Mouse (Mus musculus) fibroblast of lung, adult 2 months (primary cell): ENCODE measurements around the gene Rragd.
"Not testable (repeated sequence)": the region's sequence is repeated elsewhere in the genome, so short reads cannot be mapped to it uniquely, and the experiment has no call there.

ENCODE experiments used
- DNase-seq: peaks from one replicate; pipeline ENCODE4 v3.0.0-alpha.2; 2011; ENCODE audit warnings: low read depth

Gene Rragd

DNA sequence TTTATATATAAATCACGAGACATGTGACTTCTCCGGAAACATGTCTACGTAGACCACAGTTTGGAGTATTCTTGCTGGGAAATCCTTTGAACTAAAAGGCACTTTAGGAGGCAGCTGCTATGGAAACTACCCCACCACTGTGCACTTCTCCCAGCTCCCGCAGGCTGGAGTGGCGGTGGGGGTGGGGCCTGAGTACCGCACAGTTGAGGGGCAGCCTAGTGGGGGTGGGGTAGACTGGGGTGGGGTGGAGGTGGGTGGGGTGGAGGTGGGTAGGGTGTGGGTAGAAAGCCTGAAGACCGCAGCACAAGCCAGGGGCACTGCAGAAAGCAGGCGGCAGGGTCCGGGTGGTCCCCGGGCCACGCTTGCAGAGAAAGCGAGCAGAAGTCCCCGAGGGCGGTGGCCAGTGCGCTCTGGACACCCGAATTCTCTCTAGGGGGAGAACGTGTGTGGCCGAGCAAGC lies at the start of gene Rragd:
Gene Rragd (plus strand): TSS at position 322 of the 460 bp plus-strand sequence.
- no peak for DNase-seq

DNA sequence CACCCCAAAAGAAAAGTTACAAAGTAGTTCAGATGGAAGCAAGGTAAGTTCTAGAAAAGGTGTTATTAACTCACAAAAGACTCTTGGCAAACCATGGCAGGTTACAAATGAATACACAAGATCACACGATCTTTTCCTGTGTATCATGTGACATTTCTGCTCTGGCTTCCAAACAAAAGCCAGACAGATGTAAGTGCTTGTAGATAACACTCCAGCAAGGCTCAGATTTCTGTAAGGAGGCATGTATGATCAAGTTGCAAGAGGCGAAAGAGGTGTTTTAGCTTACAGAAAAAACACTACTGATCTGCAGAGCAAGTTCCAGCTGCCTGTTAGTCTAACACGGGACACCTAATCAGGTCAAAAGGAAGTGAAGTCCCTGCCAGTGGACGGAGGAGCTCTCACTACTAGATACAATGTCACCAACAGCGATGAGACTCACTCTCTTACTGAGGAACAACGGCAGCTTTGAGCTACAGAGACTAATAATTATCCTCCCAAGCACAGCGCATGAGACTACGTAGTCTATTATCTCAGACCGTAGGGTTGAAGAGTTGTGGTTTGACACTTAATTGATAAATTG lies 46.0 kb upstream of the Rragd start:
- no peak for DNase-seq

DNA sequence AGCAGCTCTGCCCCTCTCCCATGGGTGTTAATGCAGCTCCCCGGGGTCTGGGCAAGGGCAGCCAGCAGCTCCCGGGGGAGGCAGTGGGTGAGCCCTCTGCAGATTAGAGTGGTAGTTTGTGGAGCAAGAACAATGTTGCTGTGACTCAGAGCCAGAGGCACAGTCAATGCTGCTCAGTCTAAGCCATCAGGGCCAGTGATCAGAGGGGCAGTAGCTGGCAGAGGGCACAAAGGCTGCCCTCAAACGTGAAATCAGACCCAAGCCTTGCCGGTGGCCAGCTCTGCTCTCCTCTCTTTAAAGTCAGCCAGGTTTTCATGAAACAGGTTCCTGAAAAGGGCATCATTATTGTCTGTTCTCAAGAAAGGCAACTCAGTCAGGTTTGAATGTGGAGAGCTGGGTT lies 43.3 kb upstream of the Rragd start:
- no peak for DNase-seq

DNA sequence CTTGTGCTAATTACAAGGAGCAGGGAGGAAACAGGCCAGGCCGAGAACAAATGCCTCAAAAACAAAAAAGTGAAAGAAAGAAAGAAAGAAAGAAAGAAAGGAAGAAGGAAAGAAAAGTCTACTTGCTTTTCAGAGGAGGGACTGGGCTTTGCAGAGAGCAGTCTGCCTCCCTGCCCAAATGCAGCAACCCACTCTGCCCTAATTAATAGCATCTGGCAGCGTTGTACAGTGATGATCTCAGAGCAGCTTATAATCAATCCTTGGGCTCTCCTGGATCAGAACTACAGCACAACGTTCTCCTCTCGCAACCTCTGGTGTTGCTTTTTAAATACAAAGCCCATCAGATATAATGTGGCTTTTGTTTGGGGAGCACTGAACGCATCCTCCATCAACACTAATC lies 42.9 kb upstream of the Rragd start:
- DNase-seq = no peak

DNA sequence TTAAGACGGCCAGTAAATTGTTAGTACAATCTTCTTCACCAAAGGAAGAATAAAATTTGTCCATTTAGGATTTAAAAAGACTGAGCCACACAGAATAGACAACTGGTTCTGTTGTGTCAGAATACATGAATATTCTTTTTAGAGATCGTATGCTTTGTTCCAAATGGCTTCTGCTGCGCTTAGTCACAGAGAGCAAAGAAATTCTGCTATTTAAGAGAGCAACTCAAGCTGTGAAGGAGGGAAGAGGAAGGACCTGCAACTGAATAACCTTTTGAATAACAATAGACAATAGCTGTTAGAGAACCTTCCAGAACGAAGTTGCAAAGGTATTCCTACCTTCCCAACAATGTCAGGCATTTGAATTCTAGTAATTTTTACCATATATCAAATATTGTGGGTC lies 41.9 kb upstream of the Rragd start:
- no peak for DNase-seq

DNA sequence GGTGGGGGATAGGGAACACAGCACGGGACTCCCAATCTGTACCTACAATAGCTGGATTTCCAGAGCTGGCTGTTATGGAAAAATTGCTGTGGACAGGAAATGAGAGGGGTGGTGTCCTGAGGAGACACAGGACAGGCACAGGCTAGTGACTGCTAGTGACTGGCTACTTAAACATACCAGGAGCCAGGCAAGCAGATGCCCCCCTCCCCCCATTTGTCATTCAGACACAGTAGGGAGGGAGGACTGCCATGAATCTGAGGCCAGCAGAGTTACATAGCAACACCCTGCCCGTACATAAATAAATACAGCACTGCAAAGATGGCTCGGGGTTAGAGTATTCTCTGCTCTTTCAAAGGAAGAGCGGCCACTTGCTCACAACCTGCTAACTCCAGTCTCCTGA lies 35.2 kb upstream of the Rragd start:
- DNase-seq = no peak

DNA sequence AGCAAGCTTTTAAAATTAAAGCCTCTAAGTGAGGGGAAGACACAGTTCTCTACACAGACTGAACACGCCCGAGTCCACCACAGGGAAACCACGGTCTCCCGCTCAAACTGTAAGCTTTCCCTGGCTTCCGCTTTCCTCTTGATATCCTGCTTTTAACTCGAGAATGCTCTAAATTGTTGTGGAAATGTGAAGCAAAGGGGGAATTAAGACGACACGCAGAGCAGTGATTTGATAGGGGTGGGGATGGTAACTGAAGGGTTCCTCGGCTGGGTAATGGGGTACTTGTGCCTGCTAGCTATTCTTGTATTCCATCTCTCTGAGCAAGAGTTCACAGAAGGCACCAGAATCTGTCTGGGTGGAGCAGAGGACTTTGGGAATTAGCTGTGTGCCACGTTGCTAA lies 34.1 kb upstream of the Rragd start:
- no peak for DNase-seq

DNA sequence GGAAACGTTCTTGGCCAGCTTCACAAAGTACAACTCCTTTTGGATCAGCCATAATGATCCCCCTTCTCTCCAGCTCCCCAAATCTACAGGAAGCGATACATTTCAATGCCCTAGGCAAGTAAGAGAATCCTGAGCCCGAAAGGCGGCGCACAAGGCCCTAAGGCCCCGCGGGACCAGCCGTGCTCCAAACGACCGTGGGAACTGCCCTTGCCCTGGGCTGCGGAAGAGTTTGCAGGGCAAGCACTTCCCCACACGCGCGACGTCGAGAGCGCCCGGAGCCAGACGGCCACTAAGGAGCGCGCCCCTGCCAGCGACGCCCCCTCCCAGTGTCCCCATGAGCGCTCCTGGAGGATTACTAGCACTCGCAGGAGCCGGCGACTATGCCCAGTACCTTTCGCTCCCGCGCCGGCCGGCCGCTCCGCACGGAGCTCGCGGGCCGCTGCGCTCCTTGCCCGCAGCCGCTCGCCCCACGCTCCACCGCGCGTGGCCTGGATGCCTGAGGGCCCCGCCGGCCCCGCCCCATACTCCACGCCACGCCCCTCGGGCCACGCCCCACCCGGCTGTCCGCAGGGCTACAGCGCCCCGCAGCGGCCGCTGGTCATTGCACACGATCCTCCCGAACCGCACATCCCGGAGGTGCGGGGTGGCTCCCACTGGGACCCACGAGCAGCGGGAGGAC lies 32.3 kb upstream of the Rragd start, which contains the start of gene Ankrd6:
Gene Ankrd6 (minus strand): TSS at position 486 of the 679 bp plus-strand sequence.
- DNase-seq = no peak

DNA sequence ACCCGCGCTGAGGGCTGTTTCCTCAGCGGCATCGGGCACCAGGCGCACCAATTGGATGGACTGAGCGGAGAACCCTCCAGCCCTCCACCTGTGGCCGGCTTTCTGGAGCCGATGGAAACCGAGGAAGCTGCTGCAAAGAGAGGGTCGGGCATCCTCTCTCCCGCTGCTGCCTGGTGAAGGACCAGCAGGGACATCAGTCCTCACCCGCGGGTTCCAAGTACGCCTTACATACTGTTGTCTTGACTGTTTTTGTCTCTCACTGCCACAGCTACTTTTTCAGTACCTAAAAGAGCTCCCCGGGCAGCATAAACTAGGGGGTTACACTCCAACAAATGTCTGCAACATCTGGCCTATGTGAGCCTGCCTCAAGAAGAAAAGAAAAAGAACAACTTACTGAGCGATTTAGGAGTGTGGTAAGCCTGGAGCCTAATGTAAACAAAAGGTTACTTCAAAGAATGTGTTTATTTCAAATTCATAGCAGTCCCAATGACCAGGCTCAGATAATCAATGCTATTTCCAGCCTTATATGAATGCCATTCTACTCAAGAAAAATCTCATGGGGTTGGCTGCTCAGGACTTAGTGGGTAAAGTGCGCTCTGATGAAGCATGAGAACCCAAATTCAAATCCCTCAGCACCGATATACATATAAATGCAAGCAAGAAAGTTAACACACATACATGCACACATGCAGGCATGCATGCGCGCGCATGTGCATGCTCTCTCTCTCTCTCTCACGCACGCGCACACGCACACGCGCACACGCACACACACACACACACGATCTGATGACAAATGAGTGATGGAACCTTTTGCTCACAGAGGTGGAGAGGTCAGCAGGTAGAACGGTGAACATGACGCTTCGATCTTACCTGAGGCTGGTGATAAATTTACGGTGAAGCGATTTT lies 31.5 kb upstream of the Rragd start:
- DNase-seq = no peak

DNA sequence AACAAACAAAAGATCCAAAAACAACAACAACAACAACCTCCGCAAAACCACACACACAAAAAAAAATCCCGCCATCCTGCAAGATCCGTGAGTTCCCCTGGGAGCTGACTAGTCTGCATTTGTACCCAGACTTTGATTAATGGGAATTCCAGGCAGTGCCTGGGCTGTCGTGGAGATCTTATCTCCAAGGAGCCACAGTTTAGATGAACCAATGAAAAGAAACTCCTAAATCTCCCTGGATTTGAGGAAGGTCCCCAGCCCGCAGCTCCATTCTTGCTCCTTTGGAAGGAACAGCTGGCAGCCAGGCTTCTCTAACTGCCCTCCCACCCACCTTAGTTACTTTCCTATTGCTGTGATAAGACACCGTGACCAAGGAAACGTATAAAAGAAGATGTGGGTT lies 30.2 kb upstream of the Rragd start:
- DNase-seq = no peak

DNA sequence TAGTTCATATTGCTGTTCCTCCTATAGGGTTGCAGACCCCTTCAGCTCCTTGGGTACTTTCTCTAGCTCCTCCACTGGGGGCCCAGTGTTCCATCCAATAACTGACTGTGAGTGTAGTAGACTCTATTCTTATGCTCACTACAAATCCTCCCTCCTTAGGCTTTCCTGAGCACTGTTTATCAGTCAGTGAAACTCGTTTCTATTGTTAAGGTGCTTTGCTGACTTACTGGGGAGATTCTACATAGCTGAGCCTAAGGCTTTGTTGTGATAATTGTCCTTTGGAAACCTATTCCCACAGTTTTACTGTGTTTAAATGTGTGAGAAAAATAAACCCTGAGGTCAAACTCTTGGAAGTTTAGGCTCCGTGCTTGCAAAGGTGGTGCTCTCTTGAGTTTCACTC lies 26.4 kb upstream of the Rragd start:
- DNase-seq = no peak

DNA sequence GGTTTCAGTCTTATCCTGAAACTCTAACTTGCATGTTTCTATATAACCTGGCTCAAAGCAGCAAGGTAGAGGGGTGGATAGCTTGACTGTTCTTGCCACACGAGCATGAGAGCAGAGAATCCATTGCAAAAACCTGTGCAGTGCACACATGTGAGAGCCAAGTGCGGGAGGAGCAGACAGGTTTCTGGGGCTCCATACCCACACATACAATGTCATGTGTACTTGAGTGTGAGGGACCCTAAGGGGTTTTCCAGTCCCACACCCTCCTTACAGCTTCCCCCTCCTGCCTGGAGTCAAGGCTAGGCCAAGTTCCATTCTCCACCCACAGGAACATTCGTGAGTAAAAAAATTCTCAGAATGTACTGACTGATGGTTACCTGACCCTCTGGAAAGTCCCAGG lies 21.4 kb upstream of the Rragd start:
- DNase-seq = no peak

DNA sequence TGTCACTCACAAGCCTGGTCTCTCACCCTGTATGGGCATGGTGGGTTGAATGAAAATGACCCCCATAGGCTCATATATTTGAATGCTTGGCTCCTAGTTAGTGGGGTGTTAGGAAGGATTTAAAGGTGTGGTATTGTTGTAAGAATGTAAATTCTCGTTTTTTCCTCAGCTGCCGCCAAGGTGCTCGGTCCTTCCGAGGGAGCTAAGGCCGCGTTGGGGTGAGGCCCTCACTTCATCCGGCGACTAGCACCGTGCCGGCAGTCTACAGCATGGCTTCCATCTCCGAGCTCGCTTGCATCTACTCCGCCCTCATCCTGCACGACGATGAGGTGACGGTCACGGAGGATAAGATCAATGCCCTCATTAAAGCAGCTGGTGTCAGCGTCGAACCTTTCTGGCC lies 18.2 kb upstream of the Rragd start:
- not testable (repeated sequence) for DNase-seq

DNA sequence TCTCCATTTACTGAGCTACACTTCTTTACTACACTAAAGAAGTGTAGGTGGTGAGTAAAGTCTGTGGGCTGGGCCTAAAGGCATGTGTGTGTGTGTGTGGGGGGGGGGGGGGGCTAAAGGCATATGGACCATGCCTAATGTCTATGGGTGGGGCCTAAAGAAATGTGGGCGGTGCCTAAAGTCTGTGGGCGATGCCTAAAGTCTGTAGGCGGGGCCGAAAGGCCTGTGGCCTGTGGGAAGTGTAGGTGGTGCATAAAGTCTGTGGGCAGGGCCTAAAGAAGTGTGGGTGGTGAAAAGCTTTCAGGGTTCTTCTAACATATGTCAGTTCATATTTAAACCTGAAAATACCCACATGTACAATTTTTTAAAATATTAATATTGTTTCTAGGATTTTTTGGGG lies 5.5 kb upstream of the Rragd start:
- DNase-seq = no peak

DNA sequence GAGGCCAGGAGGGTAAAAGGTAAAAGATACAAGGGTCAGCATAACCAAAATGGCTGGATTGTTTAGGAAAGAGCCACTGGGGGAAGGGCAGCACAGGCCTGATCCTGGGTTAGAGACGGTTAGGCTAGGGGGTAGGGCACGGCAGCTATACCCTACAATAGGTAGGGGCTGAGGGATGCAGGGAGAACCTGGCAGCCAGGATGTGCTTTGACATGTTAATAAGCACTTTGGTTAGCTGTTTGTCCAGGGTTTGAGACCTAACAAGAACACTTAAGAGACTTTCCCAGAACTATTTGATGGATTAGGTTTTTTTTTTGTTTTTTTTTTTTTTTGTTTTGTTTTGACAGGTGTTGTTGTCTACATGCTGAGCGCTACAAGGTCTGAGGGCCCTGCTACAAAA lies 2.8 kb upstream of the Rragd start:
- DNase-seq = no peak

DNA sequence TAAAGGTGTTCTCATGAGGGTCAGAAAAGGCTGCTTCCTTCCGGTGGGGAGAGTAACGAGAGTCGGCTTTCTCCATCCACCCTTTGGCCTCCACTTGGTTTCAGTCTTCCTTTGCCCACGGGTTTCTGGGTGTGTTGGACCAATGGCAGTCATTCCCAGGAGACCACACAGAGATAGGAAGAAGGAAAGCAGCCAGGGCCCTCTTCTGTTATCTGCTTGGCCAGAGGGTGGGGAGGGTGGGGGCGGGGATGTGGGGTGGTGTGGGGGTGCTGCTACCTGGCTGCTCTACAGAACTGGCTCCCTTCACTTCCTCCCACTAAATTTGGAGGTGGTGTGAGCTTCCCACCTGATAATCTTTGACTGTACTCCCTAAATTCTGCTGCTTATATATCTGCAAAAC lies 1.2 kb upstream of the Rragd start:
- DNase-seq = no peak

DNA sequence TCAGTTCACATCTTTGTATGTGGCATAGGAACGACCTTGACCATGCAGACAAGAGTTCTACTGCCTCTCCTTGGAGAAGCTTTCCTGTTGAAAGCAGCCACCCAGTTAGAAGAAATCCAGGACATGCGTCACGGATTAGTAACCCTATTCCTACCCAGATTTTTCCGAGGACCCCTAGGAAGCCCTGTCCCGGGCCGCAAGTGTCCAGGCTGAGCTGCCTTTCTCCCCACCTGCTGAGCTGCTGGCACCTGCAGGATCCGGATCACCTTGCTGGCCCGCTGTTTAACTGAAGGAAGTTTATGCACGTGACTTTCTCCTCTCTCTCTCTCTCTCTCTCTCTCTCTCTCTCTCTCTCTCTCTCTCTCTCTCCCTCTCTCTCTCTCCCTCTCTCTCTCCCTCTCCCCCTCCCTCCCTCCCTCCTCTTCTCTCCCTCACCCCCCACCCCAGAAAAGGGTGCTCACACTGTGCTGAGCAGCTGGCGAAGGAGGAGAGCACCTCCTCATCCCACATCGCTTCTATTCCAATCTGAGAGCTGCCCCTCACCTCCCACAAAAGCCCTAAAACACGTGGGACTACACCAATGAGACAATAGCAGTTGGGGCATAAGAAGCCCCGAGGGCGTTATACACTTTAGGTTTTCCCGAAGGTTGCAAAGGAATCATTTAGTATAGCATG lies 659 bp upstream of the Rragd start:
- DNase-seq = no peak

DNA sequence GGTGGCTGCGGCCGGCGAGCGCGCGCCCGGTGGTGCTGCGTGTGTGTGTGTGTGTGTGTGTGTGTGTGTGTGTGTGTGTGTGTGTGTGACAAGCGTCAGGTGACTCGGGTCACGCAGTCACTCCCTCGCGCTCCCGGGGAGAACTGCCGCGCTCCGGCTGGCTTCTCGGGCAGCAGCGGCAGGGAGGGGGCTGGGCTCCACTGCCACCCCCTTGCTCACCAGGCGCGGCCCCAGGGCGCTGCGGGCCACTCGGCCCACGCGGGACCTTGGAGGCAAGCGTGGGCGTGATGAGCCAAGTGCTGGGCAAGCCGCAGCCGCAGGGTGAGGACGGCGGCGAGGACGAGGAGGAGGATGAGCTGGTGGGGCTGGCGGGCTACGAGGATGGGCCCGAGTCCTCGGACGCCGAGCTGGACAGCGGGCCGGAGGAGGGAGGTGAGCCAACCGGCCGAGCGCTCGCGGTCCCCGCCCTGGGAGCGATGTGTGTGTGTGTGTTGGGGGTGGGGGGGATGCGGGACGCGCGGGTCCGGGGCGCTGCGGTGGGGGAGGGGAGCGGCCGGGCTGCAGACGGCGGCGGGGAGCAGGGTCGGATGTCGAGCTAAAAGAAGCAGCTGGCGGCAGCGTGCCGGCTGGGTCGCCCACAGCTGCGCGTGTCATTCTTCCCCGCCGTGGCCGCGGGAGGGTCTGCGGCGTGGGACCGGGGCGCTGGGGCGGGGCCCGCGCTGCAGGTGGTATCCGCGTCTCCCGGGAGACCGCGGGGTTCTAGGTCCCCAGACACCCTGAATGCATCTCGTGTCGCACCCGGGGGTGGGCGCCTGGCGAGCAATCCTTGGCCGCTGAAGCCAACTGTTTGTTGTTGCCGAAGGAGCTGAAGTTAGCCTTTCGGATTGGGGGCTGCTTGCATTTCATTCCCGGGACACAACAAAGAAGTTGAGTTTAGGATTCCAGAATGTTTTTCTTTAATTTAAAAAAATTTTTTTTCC lies 629 bp downstream of the Rragd start:
- no peak for DNase-seq

DNA sequence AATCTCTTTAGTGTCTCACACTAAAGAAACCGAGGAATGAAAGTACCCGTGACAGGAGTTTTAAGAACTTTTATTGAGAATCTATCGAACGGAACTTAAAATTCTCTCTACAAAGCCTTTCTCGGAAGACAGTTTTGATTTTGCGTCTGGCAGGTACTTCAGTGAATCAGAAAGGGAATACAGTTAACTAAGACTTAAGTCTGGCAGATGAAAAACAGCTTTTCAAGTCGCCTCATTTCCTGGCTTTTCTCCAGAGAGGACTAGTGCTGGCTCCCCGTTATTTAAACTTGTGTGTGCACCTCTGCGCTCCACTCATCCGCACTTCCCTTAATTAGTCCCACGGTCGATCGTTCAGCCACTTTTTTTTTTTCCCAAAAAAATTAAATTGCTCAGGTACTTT lies 1.4 kb downstream of the Rragd start:
- no peak for DNase-seq

DNA sequence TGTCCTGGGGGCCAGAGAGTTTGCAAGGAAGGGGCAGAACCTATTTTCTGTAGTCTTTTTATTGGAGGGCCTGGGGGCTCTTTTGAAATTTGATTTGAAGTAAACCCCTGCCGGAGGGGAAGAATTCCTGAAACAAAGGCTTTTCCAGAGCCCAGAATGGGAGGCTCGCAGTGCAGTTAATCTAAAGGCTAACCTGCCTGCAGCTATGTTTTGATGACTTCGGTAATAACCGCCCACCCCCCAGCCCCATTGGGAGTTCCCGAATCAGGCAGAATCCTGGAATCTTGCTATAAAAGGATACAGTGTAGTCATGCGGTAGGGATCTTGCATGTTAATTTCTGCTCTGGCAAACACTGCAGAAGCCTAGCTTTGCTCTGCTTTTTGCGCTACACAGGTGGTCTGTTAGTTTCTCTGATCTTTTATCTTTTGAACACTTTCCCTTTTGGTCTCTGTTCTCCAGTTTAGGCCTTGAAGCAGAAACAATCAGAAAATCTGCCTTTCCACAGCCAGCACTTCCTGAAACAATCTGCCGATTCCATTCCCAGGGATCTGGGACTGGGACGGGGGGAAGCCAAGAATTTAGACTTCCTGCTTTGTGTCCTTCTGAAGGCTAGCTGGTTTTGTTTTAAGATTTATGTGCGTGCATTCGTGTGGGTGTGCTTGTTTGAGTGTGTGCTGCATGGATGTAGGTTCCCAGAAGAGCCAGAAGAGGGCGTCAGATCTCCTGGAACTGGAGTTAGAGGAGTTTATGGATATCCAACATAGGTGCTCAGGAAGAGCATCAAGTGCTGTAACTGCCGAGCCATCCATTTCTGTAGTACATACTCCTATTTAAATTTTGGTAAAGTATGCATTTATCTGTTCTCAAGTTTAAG lies 2.2 kb downstream of the Rragd start:
- no peak for DNase-seq
